8 mouse cellular contexts compared by ENCODE assay signal in the genomic region with DNA sequence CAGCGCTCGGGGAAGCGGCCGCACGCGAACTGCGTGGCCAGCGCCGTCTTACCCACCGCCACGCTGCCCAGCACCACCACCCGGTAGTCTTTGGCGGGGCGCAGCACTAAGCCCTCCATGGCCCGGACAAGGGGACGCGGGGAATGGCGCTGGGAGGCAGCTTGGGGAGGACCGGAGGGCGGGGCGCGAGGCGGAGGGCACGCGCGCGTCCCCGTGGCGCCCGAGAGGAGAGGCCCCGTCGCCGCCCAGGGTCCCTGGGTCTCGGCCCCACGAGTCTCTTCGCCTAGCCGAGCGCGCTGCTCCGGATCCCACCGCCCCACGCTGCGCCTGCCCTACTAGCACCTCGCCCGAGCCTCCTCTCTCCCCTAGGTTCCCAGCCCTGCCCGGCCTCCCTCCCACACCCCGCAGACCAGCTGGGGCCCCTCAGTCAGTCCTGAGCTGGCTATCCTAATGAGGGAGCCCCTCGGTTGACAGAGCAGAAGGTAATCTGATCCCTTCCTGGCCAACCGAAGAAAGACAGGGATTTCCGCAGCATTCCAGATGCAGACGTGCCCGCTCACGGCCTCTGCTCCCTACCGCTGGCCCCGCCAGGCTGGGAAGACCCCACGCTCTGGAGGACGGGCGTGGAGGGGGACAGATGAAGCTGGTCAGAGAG. TPM values are rescaled to one million over a fixed set of nuclear protein-coding genes. Genes with fewer than 3 reads are reported as not detected.
A peak's percentile ranks its signal among the peaks of the same experiment; 100 is the strongest.
DNase-seq lines count a peak whose midpoint lies in the region; ATAC-seq and TF ChIP-seq lines count a peak whose summit lies in the region.

A gene (minus strand): TSS at position 172 of the 655 bp plus-strand sequence.

- H3K4me1 ChIP-seq in testis, adult 2 months (ENCODE audit: control insufficient read depth, insufficient read depth, low read length) = peaks cover 12% of the 10 kb centered on the region
- peaks cover 22% of the 10 kb centered on the region for H3K4me1 ChIP-seq in embryonic facial prominence, embryonic 13.5 days
- H3K4me1 ChIP-seq in hindbrain, embryonic 11.5 days (replicated peaks; ENCODE audit: control insufficient read depth, insufficient read depth, low read length) = peaks cover 6% of the 10 kb centered on the region; the same call in 1 of the 2 replicates
- H3K4me1 ChIP-seq in liver, embryonic 14.5 days (replicated peaks; ENCODE audit: control insufficient read depth in 2 of 2, insufficient read depth in 2 of 2, low read length in 1 of 2) = no peaks in the 10 kb centered on the region
- peaks cover 19% of the 10 kb centered on the region; the same call in 1 of the 2 replicates for H3K4me1 ChIP-seq in stomach, embryonic 16.5 days (ENCODE audit: control insufficient read depth, insufficient read depth, low read length)

- WGBS in embryonic facial prominence, embryonic 13.5 days = under 1% methylated on average over 54 of the region's 58 CpGs
- under 1% methylated on average over 55 of the region's 58 CpGs for WGBS in hindbrain, embryonic 11.5 days
- WGBS in liver, embryonic 14.5 days (ENCODE audit: insufficient replicate concordance) = 2% methylated on average over 49 of the region's 58 CpGs
- WGBS in stomach, embryonic 16.5 days = under 1% methylated on average over 58 of the region's 58 CpGs

- H3K9ac ChIP-seq in embryonic facial prominence, embryonic 13.5 days = peak within 1 kb of the TSS; percentile 69
- H3K9ac ChIP-seq in hindbrain, embryonic 11.5 days (ENCODE audit: low read depth, low read length) = peak within 1 kb of the TSS; percentile 50
- no peak within 1 kb of the TSS for H3K9ac ChIP-seq in liver, embryonic 14.5 days (replicated peaks)
- H3K9ac ChIP-seq in stomach, embryonic 16.5 days (ENCODE audit: low read length) = peak within 1 kb of the TSS; percentile 73

- no peaks in the 10 kb centered on the region for H3K36me3 ChIP-seq in testis, adult 2 months (ENCODE audit: control insufficient read depth, insufficient read depth, low read length)
- H3K36me3 ChIP-seq in embryonic facial prominence, embryonic 13.5 days = no peaks in the 10 kb centered on the region
- H3K36me3 ChIP-seq in hindbrain, embryonic 11.5 days (ENCODE audit: control insufficient read depth, insufficient read depth, low read length) = no peaks in the 10 kb centered on the region
- H3K36me3 ChIP-seq in liver, embryonic 14.5 days (replicated peaks; ENCODE audit: control insufficient read depth, insufficient read depth, low read depth) = no peaks in the 10 kb centered on the region
- no peaks in the 10 kb centered on the region for H3K36me3 ChIP-seq in stomach, embryonic 16.5 days (ENCODE audit: control insufficient read depth, insufficient read depth, low read length)

- TF ChIP-seq EP300 in liver, embryonic 14.5 days (IDR thresholded peaks at IDR 0.05; ENCODE audit: low read depth) = no peak

- no peak for TF ChIP-seq CTCF in testis, adult 2 months (IDR thresholded peaks at IDR 0.05; ENCODE audit: control insufficient read depth, insufficient read depth, insufficient replicate concordance, low read depth, low read length)
- TF ChIP-seq CTCF in liver, embryonic 14.5 days (IDR thresholded peaks at IDR 0.05; ENCODE audit: low read depth) = no peak

- no peaks in the 10 kb centered on the region; the same call in 1 of the 2 replicates for H3K27me3 ChIP-seq in testis, adult 2 months (ENCODE audit: control insufficient read depth, insufficient read depth, low read length)
- peaks cover 64% of the 10 kb centered on the region for H3K27me3 ChIP-seq in embryonic facial prominence, embryonic 13.5 days
- H3K27me3 ChIP-seq in hindbrain, embryonic 11.5 days (ENCODE audit: control insufficient read depth, insufficient read depth, low read length) = peaks cover 38% of the 10 kb centered on the region
- peaks cover 66% of the 10 kb centered on the region for H3K27me3 ChIP-seq in liver, embryonic 14.5 days (ENCODE audit: control insufficient read depth, insufficient read depth, low read length)
- peaks cover 11% of the 10 kb centered on the region for H3K27me3 ChIP-seq in stomach, embryonic 16.5 days (ENCODE audit: control insufficient read depth, insufficient read depth, low read length)

- no peak within 1 kb of the TSS for H3K27ac ChIP-seq in testis, adult 2 months (ENCODE audit: control insufficient read depth, insufficient read depth, low read depth, low read length)
- H3K27ac ChIP-seq in embryonic facial prominence, embryonic 13.5 days = peak within 1 kb of the TSS; percentile 75
- peak within 1 kb of the TSS; percentile 17; the same call in 1 of the 2 replicates for H3K27ac ChIP-seq in hindbrain, embryonic 11.5 days (ENCODE audit: low read depth, low read length)
- no peak within 1 kb of the TSS for H3K27ac ChIP-seq in liver, embryonic 14.5 days
- H3K27ac ChIP-seq in stomach, embryonic 16.5 days (ENCODE audit: low read length) = peak within 1 kb of the TSS; percentile 73

- TF ChIP-seq POLR2A in testis, adult 2 months (IDR thresholded peaks at IDR 0.05; ENCODE audit: control insufficient read depth, low read depth, low read length) = no peak

- H3K4me3 ChIP-seq in testis, adult 2 months (ENCODE audit: control insufficient read depth, low read depth, low read length) = peak within 1 kb of the TSS; percentile 74
- peak within 1 kb of the TSS; percentile 54 for H3K4me3 ChIP-seq in embryonic facial prominence, embryonic 13.5 days
- peak within 1 kb of the TSS; percentile 38 for H3K4me3 ChIP-seq in hindbrain, embryonic 11.5 days (ENCODE audit: low read depth, low read length)
- peak within 1 kb of the TSS; percentile 8 to 39; a peak in 3 of 4 replicates for H3K4me3 ChIP-seq in liver, embryonic 14.5 days (ENCODE audit: insufficient read depth in 1 of 2, low read depth in 2 of 2, low read length in 2 of 2)
- peak within 1 kb of the TSS; percentile 59 for H3K4me3 ChIP-seq in stomach, embryonic 16.5 days (replicated peaks; ENCODE audit: low read length)

- ATAC-seq in embryonic facial prominence, embryonic 13.5 days (ENCODE audit: insufficient number of reproducible peaks, insufficient read depth, low FRiP score, low TSS enrichment, low read depth) = peak; percentile 80
- ATAC-seq in hindbrain, embryonic 11.5 days (ENCODE audit: low FRiP score) = peak; percentile 77
- ATAC-seq in liver, embryonic 14.5 days (ENCODE audit: insufficient read depth) = no peak
- ATAC-seq in stomach, embryonic 16.5 days (ENCODE audit: insufficient read depth, low FRiP score) = peak; percentile 92

- peak within 1 kb of the TSS; percentile 90 for H3K4me2 ChIP-seq in embryonic facial prominence, embryonic 13.5 days
- H3K4me2 ChIP-seq in hindbrain, embryonic 11.5 days (replicated peaks; ENCODE audit: low read depth, low read length) = peak within 1 kb of the TSS; percentile 65
- H3K4me2 ChIP-seq in liver, embryonic 14.5 days (ENCODE audit: low read depth) = peak within 1 kb of the TSS; percentile 53
- peak within 1 kb of the TSS; percentile 79 for H3K4me2 ChIP-seq in stomach, embryonic 16.5 days (ENCODE audit: low read depth, low read length)

- no peaks in the 10 kb centered on the region for H3K9me3 ChIP-seq in embryonic facial prominence, embryonic 13.5 days
- no peaks in the 10 kb centered on the region for H3K9me3 ChIP-seq in hindbrain, embryonic 11.5 days (ENCODE audit: control insufficient read depth, low read length)
- no peaks in the 10 kb centered on the region for H3K9me3 ChIP-seq in liver, embryonic 14.5 days (ENCODE audit: control insufficient read depth, low read length)
- H3K9me3 ChIP-seq in stomach, embryonic 16.5 days (replicated peaks; ENCODE audit: control insufficient read depth, low read length) = no peaks in the 10 kb centered on the region

- DNase-seq in testis, postnatal 14 days (ENCODE audit: low spot score) = no peak
- peak; percentile 68 for DNase-seq in hindbrain, embryonic 11.5 days (ENCODE audit: low spot score)
- no peak for DNase-seq in liver, embryonic 14.5 days (ENCODE audit: low read depth in 3 of 3, low spot score in 3 of 3)
- DNase-seq in layer of hippocampus, adult 9-11 months = no peak
- DNase-seq in cerebellum, adult 9-10 months = no peak

RNA-seq across cellular contexts. Expression of the gene that starts here (rescaled TPM):
- polyA plus RNA-seq in testis, adult 2 months (2012; rRNA removed) = 1.7 and 1.8 TPM in 2 replicates
- 9.5 and 12.1 TPM in 2 replicates for polyA plus RNA-seq in embryonic facial prominence, embryonic 13.5 days (2015; fragmentation: Nextera tagmentation; extraction: Ambion mirVana)
- 8.9 and 10.1 TPM in 2 replicates for polyA plus RNA-seq in hindbrain, embryonic 11.5 days (2014; fragmentation: Nextera tagmentation; extraction: Ambion mirVana)
- polyA plus RNA-seq in liver, embryonic 14.5 days (2012; rRNA removed) = 0.61 and 0.91 TPM in 2 replicates
- 0.42 and 0.53 TPM in 2 replicates for polyA plus RNA-seq in liver, embryonic 14.5 days (2014; fragmentation: Nextera tagmentation; extraction: Ambion mirVana)
- polyA plus RNA-seq in stomach, embryonic 16.5 days (2015; fragmentation: Nextera tagmentation; extraction: Ambion mirVana) = 12.9 and 15.2 TPM in 2 replicates

Comparison
In these comparisons a context has a peak if more than half of its experiments do, and no peak if none do; other contexts are left out.
1. H3K27ac ChIP-seq: peak in embryonic facial prominence, embryonic 13.5 days (single experiment), hindbrain, embryonic 11.5 days (single experiment) and stomach, embryonic 16.5 days (single experiment); none in testis, adult 2 months (single experiment) and liver, embryonic 14.5 days (single experiment).
2. H3K4me3 ChIP-seq: peak in every context shown above with its lines; median percentile 74 in testis, adult 2 months; 59 in stomach, embryonic 16.5 days; 54 in embryonic facial prominence, embryonic 13.5 days; 38 in hindbrain, embryonic 11.5 days; 24 in liver, embryonic 14.5 days.
3. Peak in every context shown above with its lines, with median percentiles within 50 percentile points of each other: H3K4me2 ChIP-seq.